Mouse (Mus musculus) G1E-ER4 (cell line): ENCODE measurements around the gene Ash1l. TPM values are rescaled to one million over a fixed set of nuclear protein-coding genes. Genes with fewer than 3 reads are reported as not detected.

Source experiments
- GATA1 ChIP-seq: IDR thresholded peaks from one replicate; pipeline ENCODE4 v1.8.0; 2012; ENCODE audit warnings: low read length, inconsistent platforms
- polyA plus RNA-seq: library from polyadenylated mRNA; stranded (reverse); fragments of >175 nt; gene quantifications from 2 replicates; pipeline ENCODE4 v1.2.3, GENCODE M21; 2012

The Ash1l gene
- 3.6 and 3.8 TPM in 2 replicates for polyA plus RNA-seq

DNA sequence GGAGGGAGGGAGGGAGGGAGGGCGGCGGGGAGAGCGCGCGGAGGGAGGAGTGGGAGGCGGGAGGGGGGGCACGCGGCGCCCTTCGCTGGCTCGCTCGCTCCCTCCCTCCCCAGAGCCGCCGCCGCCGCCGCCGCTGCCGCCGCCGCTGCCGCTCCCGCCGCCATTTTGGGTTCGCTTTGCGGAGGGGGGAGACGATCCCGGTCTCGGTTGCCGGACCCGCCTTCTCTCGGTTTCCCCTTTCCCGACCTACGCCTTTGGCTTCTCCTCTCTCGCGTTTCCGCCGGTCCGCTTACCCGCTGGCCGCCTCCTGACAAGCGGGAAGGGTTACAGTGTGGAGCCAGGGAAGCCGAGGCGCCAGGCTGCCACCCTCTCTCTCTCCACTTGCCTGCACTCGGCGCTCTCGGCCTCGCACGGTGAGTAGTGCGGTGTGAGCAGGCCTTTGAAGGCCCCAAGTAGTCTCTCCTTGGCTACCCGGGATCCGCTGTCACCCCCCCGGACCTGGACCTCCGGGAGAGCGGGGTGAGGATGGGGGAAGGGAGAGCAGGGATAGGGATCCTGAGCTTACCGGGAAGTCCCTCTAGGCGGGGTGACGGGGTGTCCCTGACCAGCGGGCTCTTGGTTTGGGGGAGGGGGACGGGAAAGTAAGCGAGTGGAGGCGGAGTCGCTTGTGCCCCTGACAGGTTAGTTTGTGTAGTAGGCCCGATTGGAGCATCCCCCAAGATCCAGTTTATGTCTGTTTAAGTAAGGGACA lies at the start of gene Ash1l, which contains the start of gene Dap3:
Ash1l (plus strand) TSS at position 47 of the 751 bp plus-strand sequence.
Dap3 (minus strand) TSS at position 606 of the 751 bp plus-strand sequence.
- TF ChIP-seq GATA1, result no peak

DNA sequence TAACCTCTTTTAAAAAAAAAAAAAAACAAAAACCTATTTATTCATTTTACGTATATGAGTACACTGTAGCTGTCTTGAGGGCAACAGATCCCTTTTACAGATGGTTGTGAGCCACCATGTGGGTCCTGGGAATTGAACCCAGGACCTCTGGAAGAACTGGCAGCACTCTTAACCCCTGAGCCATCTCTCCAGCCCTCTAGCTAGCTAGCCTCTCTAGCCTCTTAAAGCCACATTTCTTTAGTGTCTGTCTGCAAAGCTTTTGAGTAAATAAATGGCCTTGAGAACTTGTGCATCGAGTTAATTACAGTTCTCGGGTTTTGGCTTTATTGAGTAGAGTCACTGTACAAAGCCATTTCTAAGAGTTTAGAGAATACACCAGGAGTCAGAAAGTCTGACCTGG lies 45.6 kb upstream of the Ash1l start:
- TF ChIP-seq GATA1, result no peak

DNA sequence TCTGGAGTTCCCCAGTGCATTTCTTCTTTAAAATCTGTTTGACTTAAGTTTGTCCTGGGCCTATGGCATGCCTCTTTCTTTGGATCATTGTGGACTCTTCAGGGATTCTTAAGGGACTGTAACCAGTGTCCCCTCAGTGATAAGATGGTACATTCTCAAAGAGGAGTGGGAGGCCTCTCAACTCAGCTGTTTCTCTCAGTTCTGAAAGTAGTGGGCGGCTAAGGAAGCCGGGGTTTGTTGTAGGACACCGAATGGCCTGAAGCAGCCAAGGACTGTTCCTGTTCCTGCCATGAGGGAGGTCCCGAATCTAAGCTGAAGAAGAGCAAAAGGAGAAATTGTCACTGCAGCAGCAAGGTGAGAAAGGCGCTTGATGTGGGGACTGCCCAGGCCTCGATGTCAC lies 45.2 kb upstream of the Ash1l start:
- TF ChIP-seq GATA1, result no peak

DNA sequence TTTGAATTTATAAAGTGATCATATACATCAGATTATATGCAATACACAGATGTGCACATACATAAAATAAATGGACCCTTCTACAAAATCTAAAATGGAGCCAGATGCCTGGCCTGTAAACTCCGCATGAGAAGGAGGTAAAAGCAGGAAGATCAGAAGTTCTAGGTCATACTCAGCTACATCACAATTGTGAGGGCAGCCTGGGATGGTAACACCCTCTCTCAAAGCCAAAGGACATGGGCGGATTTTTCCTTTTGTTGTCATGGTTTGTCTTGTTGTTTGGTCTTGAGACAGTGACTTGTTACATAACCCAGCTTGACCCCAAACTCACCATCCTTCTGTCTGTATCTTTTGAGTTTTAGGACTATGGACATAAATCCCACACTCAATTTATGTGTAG lies 44.7 kb upstream of the Ash1l start:
- no peak for TF ChIP-seq GATA1

DNA sequence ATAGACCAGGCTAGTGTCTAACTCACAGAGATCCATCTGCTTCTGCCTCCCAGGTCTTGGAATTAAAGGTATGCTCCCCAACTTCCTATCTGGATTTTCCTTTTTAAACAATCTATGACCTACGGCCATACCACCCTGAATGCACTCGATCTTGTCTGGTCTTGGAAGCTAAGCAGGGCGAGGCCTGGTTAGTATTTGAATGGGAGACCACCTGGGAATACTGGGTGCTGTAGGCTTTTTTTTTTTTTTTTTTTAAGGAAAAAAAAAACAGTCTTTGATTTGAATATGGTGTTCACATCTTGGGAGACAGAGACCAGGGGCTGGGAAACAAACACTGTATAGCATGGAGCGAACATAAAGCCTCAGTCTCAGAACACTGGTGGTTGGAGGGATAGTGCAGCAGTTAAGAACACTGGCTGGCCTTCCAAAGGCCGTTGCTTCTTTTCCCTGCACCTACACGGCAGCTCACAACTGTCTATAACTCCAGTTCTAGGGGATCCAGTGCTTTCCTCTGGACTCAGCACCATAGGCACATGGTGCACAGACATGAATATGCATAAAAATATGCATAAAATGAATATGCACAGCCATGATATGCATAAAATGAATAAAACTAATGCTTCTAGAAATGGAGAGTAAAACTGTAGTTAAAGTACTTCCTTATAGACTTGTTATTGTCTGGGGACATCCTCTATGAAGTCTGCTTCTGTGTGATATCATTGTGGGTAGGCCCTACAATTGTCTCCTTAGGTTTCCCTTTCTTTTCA lies 43.8 kb upstream of the Ash1l start:
- no peak for TF ChIP-seq GATA1

DNA sequence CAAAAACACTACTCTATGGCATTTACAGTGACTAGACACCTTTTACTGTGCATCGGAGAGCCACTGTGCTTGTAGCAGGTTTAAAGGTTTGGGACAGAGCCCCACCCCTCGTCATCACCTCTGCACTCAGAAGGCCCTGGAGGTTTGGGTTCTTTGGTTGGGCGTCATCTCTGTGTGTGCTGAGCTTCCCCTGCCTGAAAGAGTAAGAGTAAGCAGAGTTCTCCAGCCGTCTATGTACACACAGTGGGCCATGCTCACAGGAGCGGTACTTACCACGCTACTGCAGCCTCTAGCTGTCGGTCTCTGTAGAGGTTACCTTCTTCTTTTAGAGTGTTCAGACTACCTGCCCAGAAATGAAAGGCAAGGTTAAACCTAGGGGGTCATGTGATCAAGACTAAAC lies 37.8 kb upstream of the Ash1l start:
- TF ChIP-seq GATA1, result no peak

DNA sequence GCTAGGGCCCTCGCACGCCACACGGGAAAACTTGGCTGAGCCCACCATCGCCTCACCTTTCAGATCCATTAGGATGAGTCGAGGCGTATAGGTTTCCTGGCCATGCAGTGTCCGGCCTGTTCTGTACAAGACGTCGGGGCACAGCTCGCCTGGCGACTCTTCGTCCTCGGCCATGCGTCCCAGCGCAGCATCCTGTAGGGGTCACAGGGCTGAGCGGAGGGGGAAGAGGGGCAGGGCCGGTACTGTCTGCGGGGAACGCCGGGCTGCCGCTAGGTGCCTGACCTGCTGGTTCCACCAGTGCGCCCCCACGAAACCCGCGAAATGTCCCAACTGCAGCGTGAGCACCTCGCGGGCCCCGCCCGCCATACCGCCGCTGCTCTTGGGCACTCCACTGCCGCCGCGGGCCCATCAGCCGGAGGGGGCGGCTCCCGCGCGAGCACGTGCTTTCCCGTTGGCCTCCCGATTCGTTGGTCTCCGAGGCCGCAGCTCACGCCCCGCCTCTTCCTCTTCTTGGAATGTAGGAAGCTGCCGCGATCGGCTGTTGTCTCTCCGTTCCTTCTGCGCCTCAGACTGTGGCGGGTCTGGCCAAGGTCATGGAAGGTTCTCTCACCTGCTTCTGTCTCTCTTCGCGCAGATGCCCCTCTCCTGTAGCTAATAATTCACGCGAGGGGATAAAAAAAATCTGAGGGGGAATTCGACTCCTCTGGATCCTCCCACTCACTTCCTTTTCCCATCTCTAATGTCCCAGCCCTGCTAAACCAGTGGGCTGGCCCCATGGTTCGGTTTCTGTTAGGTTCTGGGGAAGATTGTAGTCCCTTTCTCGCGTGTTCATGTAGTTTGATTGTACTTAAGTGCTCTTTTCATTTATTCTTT lies 36.7 kb upstream of the Ash1l start, which contains the start of gene Msto1:
Msto1 (minus strand) TSS at position 489 of the 873 bp plus-strand sequence.
- no peak for TF ChIP-seq GATA1

DNA sequence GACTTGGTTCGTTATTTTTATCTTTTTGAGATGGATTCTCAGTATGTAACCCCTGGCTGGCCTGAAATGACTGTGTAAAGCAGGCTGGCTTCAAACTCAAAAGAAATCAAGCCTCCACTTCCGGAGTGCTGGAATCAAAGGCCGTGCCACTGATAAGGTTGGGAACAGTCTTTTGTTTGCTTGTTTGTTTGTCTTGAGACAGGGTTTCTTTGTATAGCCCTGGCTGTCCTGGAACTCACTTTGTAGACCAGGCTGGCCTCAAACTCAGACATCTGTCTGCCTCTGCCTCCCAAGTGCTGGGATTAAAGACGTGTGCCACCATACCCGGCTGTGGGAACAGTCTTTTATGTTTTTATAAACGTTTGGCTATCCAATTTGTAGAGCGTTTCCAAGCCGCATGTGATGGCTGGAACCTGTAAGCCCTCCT lies 36.0 kb upstream of the Ash1l start:
- no peak for TF ChIP-seq GATA1

DNA sequence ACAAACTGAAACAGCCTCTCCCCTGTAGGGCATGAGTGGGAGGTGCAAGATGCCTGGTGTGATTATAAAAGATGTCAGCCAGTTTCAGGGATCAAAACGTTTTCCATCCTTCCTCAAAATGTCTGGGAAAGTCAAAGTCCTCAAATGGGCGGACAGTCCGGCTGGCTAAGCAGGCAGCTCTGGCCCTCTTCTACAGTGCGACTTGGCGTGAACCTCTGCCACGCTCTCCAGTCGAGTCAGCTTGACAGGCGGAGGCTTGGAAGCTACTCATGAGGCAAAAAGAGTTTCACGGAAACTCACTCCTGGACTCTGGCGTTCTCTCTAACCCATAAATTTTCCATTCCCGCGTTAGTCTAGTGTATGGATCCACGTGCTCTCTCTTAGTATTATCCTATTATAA lies 31.4 kb upstream of the Ash1l start:
- TF ChIP-seq GATA1, result no peak

DNA sequence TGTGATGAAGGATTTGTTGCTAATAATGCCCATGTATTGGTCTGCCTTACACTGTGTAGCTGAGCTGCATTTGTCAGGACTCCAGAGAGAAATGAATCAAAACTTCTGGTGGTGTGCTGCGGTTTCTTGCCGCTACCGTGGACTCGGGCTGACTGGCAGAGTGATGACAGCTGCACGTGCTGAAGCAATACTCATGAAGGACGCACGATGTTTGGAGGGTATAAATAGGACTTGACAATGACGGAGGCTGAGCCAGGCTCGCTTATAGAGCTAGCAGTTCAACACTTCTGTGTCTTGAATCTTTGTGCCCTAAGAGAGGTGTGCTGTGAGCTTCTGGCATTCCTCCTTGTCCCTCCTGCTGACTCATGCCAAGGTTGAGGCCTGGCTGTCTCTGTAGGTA lies 29.0 kb upstream of the Ash1l start:
- no peak for TF ChIP-seq GATA1

DNA sequence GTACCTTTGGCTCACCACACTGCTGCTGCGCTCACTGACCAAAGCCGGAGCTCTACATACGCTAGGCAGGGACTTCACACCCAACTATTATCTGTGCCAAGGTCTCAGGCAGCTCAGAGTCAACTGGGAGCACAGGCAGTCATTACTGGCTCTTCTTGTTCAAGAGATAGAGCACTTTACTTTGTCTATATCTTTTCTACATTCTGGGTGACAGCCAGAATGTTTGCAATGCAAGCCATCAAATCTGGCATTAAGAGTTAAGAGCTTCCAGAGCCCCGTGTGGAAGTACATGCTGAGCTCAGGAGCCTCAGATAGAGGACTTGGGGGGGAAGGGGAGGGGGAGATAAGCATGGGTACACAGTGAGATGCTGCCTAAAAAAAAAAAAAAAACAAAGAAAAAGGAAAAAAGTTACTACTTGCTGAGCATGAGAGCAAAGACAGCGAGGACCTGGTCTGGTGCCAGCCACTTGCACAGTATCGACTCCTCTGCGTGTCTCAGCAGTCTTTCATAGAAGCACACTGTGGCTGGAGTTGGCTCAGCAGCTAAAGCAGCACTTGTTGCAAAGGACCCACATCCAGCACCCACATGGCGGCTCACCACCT lies 26.3 kb upstream of the Ash1l start:
- no peak for TF ChIP-seq GATA1

DNA sequence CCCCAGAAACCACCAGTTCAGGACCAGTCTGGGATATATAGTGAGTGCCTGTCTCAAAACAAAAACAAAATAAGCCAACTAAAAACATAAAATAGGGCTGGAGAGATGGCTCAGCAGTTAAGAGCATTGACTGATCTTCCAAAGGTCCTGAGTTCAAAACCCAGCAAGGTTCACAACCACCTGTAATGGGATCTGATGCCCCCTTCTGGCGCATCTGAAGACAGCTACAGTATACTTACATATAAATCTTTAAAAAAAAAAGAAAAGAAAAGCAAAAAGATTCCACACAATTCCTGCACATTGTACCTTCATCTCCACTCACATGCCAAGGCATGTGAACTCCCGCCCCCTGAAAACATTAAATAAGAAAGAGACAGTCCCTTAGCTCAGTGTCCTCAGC lies 24.8 kb upstream of the Ash1l start:
- TF ChIP-seq GATA1, result no peak

DNA sequence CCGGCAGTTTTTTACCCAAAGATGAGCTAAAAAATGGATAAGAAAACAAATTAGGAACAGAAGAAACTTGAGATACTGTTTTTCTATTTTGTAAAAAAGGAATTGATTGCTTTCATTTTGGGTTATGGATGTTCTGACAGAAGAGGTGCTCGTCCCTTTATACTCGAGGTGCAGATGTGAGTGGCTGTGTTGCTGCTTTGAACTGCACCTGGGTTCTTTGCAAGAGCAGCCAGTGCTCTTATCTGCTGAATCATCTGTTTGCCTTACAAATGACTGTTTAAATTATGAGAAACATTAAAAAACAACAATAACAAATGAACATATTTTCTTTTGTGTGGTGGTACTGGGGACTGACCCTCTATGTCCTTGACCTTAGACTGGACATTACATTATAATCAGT lies 20.9 kb upstream of the Ash1l start:
- no peak for TF ChIP-seq GATA1

DNA sequence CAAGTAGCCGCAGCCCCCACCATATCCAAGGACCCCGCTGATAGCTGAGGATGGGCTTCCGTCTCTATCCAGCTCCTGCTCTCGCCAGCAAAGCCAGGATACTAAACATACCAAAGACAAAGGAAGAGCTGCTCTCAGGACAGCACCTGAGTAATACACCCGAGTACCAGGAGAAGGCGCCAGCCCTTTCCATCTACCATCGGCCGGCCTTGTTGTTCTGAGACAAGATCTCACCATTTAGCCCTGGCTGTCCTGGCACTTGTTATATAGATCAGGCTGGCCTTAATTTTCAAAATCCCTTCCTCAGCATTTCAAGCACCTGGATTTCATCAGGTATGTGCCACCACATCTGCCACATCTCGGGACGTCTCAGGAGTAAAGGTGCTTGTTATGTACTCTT lies 11.4 kb upstream of the Ash1l start:
- no peak for TF ChIP-seq GATA1

DNA sequence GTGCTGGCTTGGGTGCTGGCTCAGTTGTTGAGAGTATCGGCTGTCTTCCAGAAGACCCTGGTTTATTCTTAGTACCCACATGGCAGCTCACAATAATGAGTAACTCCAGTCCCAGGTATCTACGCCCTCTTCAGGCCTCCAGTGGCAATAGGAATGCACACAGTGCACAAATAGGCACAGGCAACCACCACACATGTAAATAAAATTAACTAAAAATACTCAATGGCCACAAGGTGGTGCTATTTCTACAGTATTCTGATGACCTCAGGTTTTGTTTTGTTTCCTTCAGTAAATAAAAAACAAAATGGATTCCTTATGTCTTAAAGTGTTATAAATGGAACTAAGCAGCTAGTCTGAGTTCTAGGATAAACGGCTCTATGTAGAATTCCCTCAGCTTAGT lies 10.7 kb upstream of the Ash1l start:
- no peak for TF ChIP-seq GATA1
